Mouse (Mus musculus) C2C12 (cell line): ENCODE measurements around the gene Mcm3ap.

Experiments
- CEBPB ChIP-seq: IDR thresholded peaks from one replicate; pipeline ENCODE4 v1.6.1; 2011; ENCODE audit warnings: low read depth, mild to moderate bottlenecking, control low read depth, moderate library complexity
- CTCF ChIP-seq: IDR thresholded peaks from one replicate; pipeline ENCODE4 v1.5.1; 2011; ENCODE audit not compliant: control insufficient read depth, insufficient read depth, insufficient read length
- FOSL1 ChIP-seq: IDR thresholded peaks from one replicate; pipeline ENCODE4 v1.8.0; 2011; ENCODE audit warnings: mild to moderate bottlenecking, low read length; ENCODE audit not compliant: poor library complexity, insufficient read depth, severe bottlenecking
- MAX ChIP-seq: IDR thresholded peaks from one replicate; pipeline ENCODE4 v1.6.1; 2011; ENCODE audit warnings: mild to moderate bottlenecking, control low read depth
- USF1 ChIP-seq: IDR thresholded peaks from one replicate; pipeline ENCODE4 v1.6.1; 2011; ENCODE audit warnings: low read depth, mild to moderate bottlenecking, control low read depth, moderate library complexity

DNA sequence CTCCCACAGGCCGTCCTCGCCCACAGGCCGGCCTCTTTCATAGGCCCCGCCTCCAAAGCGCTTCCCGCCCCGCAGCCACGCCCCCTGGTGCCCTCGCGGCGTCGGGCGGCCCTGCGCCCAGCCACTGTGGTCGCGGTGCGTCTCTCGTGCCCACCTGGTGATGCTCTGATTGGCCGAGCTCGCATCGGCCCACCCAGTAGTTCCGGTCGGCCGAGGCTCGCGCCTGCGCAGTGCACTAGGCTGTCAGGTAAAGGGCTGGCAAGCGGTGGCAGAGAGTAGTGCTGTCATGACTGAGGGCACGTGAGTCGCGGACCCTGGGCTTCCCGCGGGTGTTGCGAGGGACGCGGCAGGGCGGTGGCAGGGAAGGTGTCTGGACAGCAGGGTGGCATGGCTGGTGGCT is 62.6 kb downstream of the Mcm3ap start, which contains the start of gene Lss:
- TF ChIP-seq MAX = peak; percentile 43
- no peak for TF ChIP-seq CTCF
- peak; percentile 48 for TF ChIP-seq USF1
- TF ChIP-seq CEBPB = no peak
- no peak for TF ChIP-seq FOSL1
